Mouse (Mus musculus): ENCODE measurements around the gene Spg20. TPM values are rescaled to one million over a fixed set of nuclear protein-coding genes. Genes with fewer than 3 reads are reported as not detected.

The Spg20 gene
- polyA plus RNA-seq, 1 experiment = 9.0 TPM

DNA sequence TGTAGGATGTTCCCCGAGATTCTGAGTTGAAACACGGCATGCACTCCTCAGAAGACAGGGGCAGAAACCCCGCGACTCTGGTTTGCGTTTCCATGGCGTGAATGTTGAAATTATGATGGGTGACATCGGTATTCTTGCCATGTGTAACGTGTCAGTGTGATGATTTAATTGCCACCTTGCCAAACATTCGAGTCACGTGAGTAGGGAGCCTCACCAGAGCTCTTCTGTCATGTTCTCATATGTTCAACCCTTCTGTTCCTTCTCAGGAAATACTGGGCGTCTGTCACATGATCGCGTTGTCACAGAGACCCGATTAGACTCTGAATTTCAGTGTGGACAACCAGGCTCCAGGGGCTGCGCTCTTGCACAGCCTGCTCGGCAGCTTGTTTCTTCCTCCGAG is 5.9 kb upstream of the Spg20 start:
- Histone ChIP-seq H3K4me1 (replicated peaks; ENCODE audit: control insufficient read depth, insufficient read depth, low read length) (no peaks in the 10 kb centered on the region), H3K27me3 (ENCODE audit: control insufficient read depth, insufficient read depth, low read length) (no peaks in the 10 kb centered on the region), H3K27ac (ENCODE audit: control insufficient read depth, insufficient read depth, low read length) (no peak overlapping the region), H3K36me3 (ENCODE audit: control insufficient read depth, insufficient read depth, low read length) (no peaks in the 10 kb centered on the region), H3K4me3 (ENCODE audit: control insufficient read depth, insufficient read depth, low read length) (no peak overlapping the region)
- no peak for TF ChIP-seq CTCF (IDR thresholded peaks at IDR 0.05; ENCODE audit: borderline replicate concordance, control insufficient read depth, extremely low read depth, insufficient read depth, low read length, poor library complexity)
- no peak for TF ChIP-seq POLR2A (IDR thresholded peaks at IDR 0.05; ENCODE audit: control insufficient read depth, extremely low read depth, insufficient read depth, low read length, poor library complexity)
- 95% methylated on average over 17 of the region's 17 CpGs for WGBS
- no peak for DNase-seq

DNA sequence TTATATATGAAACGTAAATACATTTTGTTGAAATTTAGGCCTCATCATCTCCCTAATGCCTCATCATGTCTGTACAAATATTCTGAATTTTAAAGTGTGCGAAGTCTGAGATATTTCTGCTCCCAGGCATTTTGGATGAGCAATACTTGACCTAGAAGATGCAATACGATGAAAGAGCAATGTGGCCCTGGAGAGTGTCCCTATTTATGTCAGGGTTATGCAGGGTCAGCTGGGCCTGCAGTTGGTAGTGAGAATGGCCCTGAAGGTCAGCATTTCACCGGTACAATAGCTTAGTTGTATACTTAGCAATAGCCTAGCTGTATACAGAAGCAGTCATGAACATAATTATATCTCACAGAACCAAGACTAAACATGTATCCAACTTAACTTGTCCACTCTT is 2.8 kb upstream of the Spg20 start:
- WGBS = 93% methylated on average over 4 of the region's 4 CpGs
- Histone ChIP-seq H3K36me3 (ENCODE audit: control insufficient read depth, insufficient read depth, low read length) (no peaks in the 10 kb centered on the region), H3K27ac (ENCODE audit: control insufficient read depth, insufficient read depth, low read length) (no peak overlapping the region), H3K4me1 (replicated peaks; ENCODE audit: control insufficient read depth, insufficient read depth, low read length) (peaks cover 4% of the 10 kb centered on the region), H3K27me3 (ENCODE audit: control insufficient read depth, insufficient read depth, low read length) (no peaks in the 10 kb centered on the region), H3K4me3 (ENCODE audit: control insufficient read depth, insufficient read depth, low read length) (no peak overlapping the region)
- DNase-seq = no peak
- TF ChIP-seq POLR2A (IDR thresholded peaks at IDR 0.05; ENCODE audit: control insufficient read depth, extremely low read depth, insufficient read depth, low read length, poor library complexity) = no peak
- no peak for TF ChIP-seq CTCF (IDR thresholded peaks at IDR 0.05; ENCODE audit: borderline replicate concordance, control insufficient read depth, extremely low read depth, insufficient read depth, low read length, poor library complexity)

DNA sequence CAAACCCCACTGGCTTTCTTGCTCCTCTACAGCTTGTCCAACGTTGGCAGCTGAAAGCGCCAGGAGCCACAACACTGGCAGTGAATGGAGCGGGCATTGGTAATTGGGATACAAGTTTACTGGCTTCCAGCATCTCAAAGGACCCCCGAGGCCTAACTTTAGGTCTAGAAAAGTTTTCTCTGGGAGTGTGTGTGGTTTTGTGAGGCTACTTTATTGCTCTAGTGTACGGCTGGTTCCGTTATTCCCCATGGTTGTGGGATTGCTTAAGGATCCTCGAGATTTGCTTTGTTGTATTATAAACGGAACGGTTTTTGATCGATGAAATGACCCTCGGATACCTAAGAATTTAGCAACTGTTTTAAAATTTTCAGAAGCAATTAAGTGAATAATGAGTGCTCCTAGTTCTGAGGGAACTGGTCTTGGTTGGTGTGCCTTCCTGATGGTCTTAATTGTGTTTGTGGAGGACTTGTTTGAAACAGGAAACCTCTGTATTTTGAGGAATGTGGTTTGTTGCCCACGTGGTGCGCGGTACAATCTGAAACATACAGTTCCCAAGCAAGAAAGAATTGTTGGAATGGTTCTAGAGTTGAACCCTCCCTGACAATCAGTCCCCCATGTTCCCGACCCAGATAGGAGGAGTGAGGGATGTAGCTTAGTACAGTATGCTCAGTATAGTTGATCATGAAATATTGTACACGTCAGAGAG is 955 bp downstream of the Spg20 start:
- H3K27me3 ChIP-seq (ENCODE audit: control insufficient read depth, insufficient read depth, low read length) = no peaks in the 10 kb centered on the region
- peaks cover 8% of the 10 kb centered on the region for H3K36me3 ChIP-seq (ENCODE audit: control insufficient read depth, insufficient read depth, low read length)
- 9% methylated on average over 16 of the region's 16 CpGs for WGBS
- no peak for DNase-seq
- peaks cover 4% of the 10 kb centered on the region for H3K4me1 ChIP-seq (replicated peaks; ENCODE audit: control insufficient read depth, insufficient read depth, low read length)
- no peak overlapping the region for H3K27ac ChIP-seq (ENCODE audit: control insufficient read depth, insufficient read depth, low read length)
- TF ChIP-seq POLR2A (IDR thresholded peaks at IDR 0.05; ENCODE audit: control insufficient read depth, extremely low read depth, insufficient read depth, low read length, poor library complexity) (no peak), CTCF (IDR thresholded peaks at IDR 0.05; ENCODE audit: borderline replicate concordance, control insufficient read depth, extremely low read depth, insufficient read depth, low read length, poor library complexity) (no peak)
- H3K4me3 ChIP-seq (ENCODE audit: control insufficient read depth, insufficient read depth, low read length) = peak overlapping the region; percentile 71

DNA sequence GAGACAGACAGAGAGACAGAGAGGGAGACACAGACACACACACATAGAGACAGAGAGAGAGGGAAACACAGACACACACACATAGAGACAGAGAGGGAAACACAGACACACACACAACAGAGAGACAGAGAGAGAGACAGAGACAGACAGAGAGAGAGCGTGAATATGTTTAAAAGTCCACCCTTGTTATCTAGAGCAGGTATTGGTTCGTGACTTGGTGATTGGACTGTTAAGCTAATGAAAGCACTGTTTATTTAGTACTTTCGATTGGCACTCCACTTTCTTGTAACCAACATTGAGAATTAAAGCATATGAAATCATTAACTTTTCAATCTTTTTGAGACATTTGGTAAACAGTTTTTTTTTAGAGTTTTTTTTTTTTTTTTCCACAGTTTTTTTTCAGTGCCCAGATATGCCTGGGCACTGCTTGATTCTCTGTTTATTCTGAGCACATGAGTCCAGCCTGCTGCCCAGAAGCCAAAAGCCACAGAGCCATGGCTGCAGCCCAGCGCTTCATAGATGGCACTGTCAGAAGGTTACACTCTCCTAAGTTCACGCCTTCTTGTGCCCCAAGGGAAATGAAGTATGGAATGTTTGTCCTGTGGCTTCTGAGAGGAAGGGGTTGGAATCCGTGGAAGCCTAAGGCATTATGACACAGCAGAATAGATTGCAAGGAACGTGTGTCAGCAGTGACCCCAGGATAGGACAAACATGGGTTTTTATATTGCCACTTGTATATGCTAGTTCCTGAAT is 2.6 kb downstream of the Spg20 start:
- Histone ChIP-seq H3K27me3 (ENCODE audit: control insufficient read depth, insufficient read depth, low read length) (no peaks in the 10 kb centered on the region), H3K4me3 (ENCODE audit: control insufficient read depth, insufficient read depth, low read length) (no peak overlapping the region), H3K27ac (ENCODE audit: control insufficient read depth, insufficient read depth, low read length) (no peak overlapping the region), H3K36me3 (ENCODE audit: control insufficient read depth, insufficient read depth, low read length) (peaks cover 8% of the 10 kb centered on the region), H3K4me1 (replicated peaks; ENCODE audit: control insufficient read depth, insufficient read depth, low read length) (peaks cover 4% of the 10 kb centered on the region)
- TF ChIP-seq POLR2A (IDR thresholded peaks at IDR 0.05; ENCODE audit: control insufficient read depth, extremely low read depth, insufficient read depth, low read length, poor library complexity) = no peak
- no peak for TF ChIP-seq CTCF (IDR thresholded peaks at IDR 0.05; ENCODE audit: borderline replicate concordance, control insufficient read depth, extremely low read depth, insufficient read depth, low read length, poor library complexity)
- no peak for DNase-seq
- 94% methylated on average over 7 of the region's 7 CpGs for WGBS

DNA sequence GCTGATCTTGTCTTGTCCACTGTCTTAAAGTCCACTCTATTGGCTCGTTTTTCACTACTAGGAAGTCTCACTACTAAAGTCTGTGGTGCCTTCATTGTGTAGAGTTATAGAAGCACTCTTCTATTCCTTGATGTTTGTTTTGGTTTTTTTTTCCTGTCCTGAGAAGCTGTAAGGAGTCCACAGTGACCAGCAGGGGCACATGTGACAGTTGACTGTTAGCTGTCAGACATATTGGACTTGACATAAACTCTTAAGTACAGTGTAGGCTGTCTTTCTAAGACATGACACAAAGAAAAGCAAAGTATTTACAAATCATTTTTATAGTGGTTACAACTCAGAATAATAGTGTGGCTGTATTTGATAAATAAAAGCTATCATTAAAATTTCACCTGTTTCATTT is 3.2 kb downstream of the Spg20 start:
- H3K27ac ChIP-seq (ENCODE audit: control insufficient read depth, insufficient read depth, low read length) = no peak overlapping the region
- H3K36me3 ChIP-seq (ENCODE audit: control insufficient read depth, insufficient read depth, low read length) = peaks cover 8% of the 10 kb centered on the region
- H3K27me3 ChIP-seq (ENCODE audit: control insufficient read depth, insufficient read depth, low read length) = no peaks in the 10 kb centered on the region
- 86% methylated on average over 1 of the region's 1 CpGs for WGBS
- TF ChIP-seq POLR2A (IDR thresholded peaks at IDR 0.05; ENCODE audit: control insufficient read depth, extremely low read depth, insufficient read depth, low read length, poor library complexity) (no peak), CTCF (IDR thresholded peaks at IDR 0.05; ENCODE audit: borderline replicate concordance, control insufficient read depth, extremely low read depth, insufficient read depth, low read length, poor library complexity) (no peak)
- peaks cover 4% of the 10 kb centered on the region for H3K4me1 ChIP-seq (replicated peaks; ENCODE audit: control insufficient read depth, insufficient read depth, low read length)
- DNase-seq = no peak
- no peak overlapping the region for H3K4me3 ChIP-seq (ENCODE audit: control insufficient read depth, insufficient read depth, low read length)

DNA sequence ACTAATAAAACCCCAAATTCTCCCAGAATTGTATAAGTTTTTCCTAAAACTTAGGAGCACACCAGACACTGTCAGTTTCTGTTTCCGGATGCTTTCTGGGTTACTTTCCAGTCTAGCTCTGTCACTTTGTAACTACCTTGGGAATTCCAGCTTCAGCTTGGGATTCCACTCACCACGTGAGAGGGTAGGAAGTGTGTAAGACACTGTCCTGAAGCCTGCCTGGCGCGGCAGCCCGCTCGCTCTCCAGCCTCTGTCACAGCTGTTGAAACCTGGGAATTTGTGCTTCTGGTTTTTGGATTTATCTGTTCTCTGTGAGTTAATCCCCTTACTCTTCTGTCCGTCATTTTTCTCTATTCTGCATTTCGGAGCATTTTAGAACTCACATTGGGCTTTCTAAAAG is 4.1 kb downstream of the Spg20 start:
- Histone ChIP-seq H3K4me3 (ENCODE audit: control insufficient read depth, insufficient read depth, low read length) (no peak overlapping the region), H3K36me3 (ENCODE audit: control insufficient read depth, insufficient read depth, low read length) (peaks cover 8% of the 10 kb centered on the region), H3K27ac (ENCODE audit: control insufficient read depth, insufficient read depth, low read length) (no peak overlapping the region), H3K27me3 (ENCODE audit: control insufficient read depth, insufficient read depth, low read length) (no peaks in the 10 kb centered on the region), H3K4me1 (replicated peaks; ENCODE audit: control insufficient read depth, insufficient read depth, low read length) (peaks cover 4% of the 10 kb centered on the region)
- no peak for DNase-seq
- no peak for TF ChIP-seq POLR2A (IDR thresholded peaks at IDR 0.05; ENCODE audit: control insufficient read depth, extremely low read depth, insufficient read depth, low read length, poor library complexity)
- no peak for TF ChIP-seq CTCF (IDR thresholded peaks at IDR 0.05; ENCODE audit: borderline replicate concordance, control insufficient read depth, extremely low read depth, insufficient read depth, low read length, poor library complexity)
- WGBS = 96% methylated on average over 8 of the region's 8 CpGs

All from thymus, adult 2 months (tissue).